Mouse (Mus musculus) spleen, postnatal 14 days (tissue): Measurements from ENCODE around the gene Zfp566.
A peak's percentile ranks its signal among the peaks of the same experiment; 100 is the strongest.
"Not testable (repeated sequence)": the region's sequence is repeated elsewhere in the genome, so short reads cannot be mapped to it uniquely, and the experiment has no call there.

Source experiments
- DNase-seq, 2 experiments: peaks; one replicate each; pipeline ENCODE4 v3.0.0; 2021 to 2022; ENCODE audit warnings: low spot score in 2 of 2

The Zfp566 gene

DNA sequence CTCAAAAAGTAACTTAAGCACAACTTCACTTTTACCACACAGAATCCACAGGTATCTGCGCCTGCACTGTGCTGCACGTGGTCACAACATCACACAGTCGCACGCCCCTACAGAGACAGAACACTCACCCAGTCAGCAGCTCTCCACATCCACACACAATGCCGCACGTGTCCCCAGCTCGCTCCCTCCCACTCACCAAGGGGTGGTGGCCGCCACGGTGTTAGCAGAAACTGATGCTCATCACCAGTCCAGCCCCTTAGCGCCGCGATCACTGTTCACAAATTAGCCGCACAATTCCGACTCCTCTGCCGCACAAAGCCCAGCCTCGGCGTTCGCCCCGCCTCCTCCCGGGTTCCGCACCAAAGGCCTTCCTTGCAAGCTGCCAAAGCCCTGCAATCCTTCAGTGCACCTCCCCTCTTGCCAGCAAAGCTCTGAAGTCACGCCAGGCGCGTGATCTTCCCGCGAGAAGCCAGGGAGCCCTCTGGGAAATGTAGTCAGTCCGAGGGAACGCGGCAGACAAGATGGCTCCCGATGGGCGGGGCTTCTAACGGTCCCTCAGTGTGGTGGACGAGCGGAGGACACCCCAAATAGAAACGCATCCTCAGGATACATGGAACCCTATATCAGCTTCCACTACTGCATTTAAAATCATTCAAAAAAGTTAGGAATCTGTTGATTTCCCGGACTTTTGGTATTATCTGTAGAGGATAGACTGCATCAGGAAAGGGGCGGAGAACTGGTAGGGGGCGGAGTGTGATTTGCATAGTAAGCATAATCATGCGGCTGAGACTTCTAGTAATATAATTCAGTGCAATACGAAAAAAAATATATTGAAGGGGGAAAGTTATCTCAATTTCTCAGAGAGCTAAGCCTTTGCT lies at the start of gene Zfp566, which contains the start of gene Gm26920:
Gene Zfp566, minus strand, starts transcription at position 436 of the 878 bp plus-strand sequence.
Gene Gm26920, minus strand, starts transcription at position 319 of the 878 bp plus-strand sequence.
- DNase-seq = peak; percentile 85 to 89

- DNase-seq = no peak
Observed at GRCm38 (mm10) chr7:30136826-30137225, 46.5 kb upstream of the Zfp566 start.

GRCm38 (mm10) chr7:30132396-30132795 lies 42.1 kb upstream of the Zfp566 start:
- no peak for DNase-seq

- no peak for DNase-seq
Observed at GRCm38 (mm10) chr7:30129900-30130299, 39.6 kb upstream of the Zfp566 start.

GRCm38 (mm10) chr7:30122188-30122530 lies 31.8 kb upstream of the Zfp566 start:
- DNase-seq = no peak

GRCm38 (mm10) chr7:30121308-30122187 lies 31.2 kb upstream of the Zfp566 start, which contains the start of gene Zfp382:
Gene Zfp382 (plus strand): TSS chr7:30121942.
- DNase-seq = peak; percentile 77

GRCm38 (mm10) chr7:30117935-30118334 lies 27.6 kb upstream of the Zfp566 start:
- not testable (repeated sequence) for DNase-seq

DNA sequence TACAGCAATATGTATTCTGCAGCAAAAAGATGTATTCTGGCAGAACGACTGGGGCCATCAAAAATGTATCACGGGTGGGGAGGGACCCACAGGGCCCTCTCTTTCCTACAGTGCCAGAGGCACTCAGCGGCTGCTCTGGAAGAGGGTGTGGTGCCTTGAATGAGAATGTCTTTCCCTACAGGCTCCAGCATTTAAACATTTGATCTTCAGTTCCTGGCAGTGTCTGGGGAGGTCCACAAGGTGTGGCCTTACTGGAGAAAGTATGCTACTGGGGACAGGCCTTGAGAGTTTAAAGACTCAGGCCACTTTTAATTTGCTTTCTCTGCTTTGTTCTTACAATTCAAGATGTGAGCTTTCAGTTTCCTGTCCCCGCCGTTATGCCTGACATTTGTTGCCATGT lies 25.7 kb upstream of the Zfp566 start:
- no peak for DNase-seq

DNA sequence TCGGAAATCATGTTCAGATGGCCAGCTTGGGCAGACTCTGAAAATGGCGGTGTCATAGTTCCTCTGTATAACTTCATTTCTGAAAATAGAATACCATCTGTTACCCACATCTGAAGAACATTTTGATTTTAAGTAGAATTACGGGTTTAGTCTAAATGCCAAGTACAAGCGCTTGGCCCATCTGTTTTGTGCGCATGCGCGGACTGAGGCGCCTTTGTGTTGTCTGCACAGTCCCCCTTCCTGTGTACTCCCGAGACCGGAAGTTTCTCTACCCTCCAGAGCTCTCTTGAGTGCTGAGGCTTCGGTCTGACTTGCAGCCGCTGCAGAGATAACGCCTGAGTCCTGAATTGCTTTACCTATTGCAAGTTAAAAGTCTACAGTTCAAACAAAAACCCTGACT lies 9.0 kb upstream of the Zfp566 start:
- DNase-seq = peak; percentile 20 to 21

DNA sequence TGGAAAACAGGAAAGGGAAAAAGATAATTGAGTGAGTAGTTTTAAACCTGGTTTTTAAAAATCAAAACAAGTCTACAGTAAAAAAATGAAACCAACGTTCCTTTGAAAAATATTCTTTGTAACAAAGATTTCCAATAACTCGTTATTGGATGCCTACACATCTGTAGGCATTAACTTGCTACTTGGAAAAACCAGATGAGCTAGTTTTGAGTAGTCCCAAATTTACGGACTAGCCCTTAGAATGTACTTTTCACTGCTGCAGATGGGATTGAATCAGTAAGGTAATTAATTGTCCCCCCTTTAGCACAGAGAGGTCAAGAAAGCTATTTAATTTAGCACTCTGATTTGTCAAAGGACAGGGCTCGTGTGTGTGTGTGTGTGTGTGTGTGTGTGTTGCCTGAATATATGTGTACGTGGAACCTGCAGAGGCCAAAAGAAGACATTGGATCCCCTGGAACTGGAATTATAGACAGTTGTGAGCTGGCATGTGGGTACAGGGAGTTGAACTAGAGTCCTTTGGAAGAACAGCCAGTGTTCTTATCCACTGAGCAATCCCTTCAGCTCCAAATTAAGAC lies 5.3 kb upstream of the Zfp566 start:
- DNase-seq = no peak

DNA sequence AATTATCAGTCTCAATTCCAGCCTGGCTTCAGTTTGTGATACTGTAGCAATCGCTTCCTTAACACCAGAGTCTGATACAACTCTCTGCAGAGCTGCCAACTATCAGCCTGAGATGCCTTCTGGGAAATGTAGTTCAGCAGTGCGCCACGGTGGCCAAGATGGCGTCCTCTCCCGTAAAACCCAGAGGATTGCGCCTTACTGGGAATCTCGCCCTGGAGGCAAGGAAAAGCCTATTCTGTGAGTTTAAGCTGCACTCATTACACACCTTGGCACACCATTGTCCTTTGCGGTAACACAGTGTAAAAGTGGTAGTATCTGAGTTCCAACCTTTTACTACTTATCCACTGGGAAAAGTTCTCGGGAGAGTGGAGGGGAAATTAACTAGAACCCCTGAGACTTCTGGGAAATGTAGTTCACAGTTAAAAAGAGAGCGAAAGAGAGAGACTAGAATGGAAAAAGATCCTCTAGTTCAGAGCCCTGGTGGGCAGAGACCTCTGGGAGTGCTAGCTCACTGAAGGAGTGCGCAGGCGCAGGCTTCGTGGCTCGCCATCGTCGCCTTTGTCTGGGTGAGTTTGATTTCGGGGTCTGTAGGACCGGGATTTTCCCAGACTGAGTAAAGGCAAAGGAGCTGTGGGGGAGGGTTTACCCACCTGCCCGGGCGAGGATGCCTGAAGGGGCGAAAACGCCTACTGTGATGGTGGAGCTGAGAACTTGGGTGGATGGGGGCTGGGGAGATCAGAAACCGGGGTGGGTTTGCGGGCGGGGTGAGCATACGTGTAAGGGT lies 4.5 kb upstream of the Zfp566 start, which contains the start of gene Zfp260:
Gene Zfp260, plus strand, starts transcription at position 132 of the 784 bp plus-strand sequence.
- peak; percentile 69 to 72 for DNase-seq

DNA sequence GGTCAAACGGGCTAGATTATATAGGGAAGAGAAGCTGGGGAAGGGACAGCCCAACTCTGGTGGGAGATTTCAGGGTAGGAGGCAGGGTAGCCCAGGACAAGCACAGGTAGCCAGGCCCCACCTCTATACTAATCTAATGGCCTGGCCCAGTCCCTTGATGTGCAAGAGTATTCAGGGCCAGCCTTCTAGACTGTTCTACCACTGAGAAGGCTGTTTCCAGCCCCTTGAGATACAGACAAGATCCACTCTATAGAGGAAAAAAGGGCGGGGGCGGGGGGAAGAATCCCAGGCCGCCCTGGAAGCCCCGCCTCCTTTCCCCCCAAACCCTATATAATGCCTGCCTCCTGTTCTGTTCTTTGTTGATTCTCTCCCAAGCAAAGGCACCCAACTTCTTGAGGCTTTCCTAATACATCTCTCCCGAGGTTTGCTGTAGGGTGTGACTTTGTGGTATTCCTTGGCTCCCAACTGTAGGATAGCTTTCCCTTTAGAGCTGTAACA lies 3.6 kb upstream of the Zfp566 start:
- DNase-seq = no peak

DNA sequence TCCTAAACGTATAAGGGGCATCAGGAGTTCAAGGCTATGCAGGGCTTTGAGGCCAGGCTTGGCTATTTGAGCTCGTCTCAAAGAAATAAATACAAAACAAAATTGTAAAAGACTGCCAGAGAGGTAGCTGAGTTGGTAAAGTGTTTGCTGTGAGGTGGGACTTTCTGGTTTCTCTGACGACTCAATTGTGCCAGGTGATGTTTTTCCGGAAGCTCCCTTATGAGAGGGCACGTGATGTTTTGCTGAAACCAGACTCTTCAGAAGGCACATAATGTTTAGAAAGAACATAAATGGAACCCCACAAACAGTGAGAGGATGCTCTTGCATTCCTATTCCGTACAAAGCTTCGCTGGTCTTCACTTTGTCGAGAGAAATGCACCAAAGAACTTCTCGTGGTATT lies 2.3 kb upstream of the Zfp566 start:
- no peak for DNase-seq

DNA sequence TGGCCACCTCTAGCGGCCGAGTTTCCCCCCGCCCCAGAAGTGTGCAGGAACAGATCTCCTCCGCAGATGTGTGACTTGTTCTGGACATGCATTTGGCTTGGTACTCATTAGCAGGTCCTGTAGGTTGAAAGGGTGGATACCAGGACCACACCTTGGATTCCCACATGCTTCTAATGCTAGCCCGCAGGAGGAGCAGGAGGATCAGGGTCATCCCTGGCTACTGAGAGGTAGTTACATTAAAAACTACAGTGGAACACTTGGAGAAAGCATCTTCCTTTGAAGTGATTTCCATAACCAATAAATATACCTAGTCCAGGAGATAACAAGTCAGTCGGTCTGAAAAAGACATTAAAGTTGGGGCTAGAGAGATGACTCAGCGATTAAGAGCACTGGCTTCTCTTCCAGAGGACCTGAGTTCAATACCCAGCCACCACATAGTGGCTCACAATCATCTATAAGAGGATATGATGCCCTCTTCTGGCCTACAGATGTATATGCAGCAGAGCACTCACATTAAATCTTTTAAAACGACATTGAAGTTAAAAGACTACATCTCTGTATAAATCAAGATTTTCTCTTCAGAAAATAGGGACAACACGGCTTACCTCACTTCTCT lies 751 bp upstream of the Zfp566 start:
- DNase-seq = no peak

- no peak for DNase-seq
Observed at GRCm38 (mm10) chr7:30089405-30089804, 922 bp downstream of the Zfp566 start.

GRCm38 (mm10) chr7:30086524-30086923 lies 3.8 kb downstream of the Zfp566 start:
- no peak for DNase-seq

DNA sequence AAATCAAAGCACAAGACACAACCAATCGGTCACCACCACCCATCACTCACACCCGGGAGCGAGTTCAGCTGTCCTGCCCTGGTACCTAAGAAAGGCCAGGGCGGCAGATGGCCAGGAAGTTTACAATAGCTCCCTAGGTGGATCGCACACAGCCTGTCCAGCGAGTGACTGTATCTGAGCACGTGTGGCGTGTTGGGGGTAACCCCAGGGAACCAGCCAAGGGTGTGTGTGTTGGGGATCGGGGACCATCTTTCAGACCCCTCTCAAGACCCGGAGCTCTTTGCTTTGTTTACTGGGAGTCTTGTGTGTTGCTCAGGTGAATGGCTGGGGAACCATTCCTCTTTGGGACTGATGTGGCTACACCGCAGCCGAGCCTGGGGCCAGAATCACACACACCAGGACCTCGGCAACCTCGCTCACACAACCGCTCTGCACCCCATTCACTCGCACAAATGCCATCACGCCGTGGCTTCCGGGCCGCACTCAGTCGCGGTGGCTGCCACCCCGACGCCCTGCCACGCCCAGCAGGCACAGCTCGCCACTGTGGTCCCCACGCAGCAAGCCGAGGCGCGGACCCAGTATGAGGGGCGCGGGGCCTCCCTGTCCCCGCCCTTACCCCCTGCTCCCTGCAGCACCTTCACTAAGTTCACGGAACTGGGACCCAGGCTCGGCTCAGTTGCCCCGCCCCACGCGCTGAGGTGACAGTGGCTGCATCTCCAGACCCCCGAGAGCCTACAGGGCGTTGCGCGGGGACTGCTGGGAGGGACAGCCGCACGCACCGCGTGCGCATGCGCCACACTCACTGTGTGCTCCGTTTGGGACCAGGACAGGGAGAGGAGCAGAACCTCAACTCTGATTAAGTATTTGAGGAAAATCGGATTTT lies 17.9 kb downstream of the Zfp566 start, which contains the start of gene Zfp82:
Gene Zfp82, minus strand, starts transcription at position 755 of the 883 bp plus-strand sequence.
- peak; percentile 65 to 69 for DNase-seq

DNA sequence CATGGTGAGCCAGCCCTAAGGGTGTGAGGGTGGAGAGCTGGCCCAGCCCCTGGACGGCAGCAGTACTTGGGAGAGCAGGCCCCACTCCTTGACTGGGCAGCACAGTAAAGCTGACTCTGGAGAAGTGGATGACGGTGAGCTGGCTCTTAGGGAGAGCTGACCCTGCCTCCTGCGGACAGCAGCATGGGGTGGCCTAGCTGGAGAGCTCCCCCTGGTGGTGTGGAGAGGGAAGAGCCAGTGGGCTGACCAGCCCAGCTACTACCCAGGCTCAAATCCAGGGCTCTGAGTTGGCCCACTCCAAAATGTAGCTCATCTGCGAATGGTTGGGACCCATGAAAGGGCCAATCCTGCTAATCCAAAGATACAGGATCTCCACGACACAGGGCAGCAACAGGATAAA lies 25.7 kb downstream of the Zfp566 start:
- DNase-seq = no peak

GRCm38 (mm10) chr7:30062478-30062877 lies 27.8 kb downstream of the Zfp566 start:
- peak in 1 of 2 experiments; percentile 29 for DNase-seq
